Mouse (Mus musculus) E14TG2a.4 (cell line): ENCODE results near the gene Dennd1c.

Experiments
- H3K27me3 ChIP-seq: 2 replicates; pipeline ENCODE4 v1.6.1; 2014; ENCODE audit warnings: low read length, control low read depth; ENCODE audit not compliant: insufficient read depth
- H3K36me3 ChIP-seq: 2 replicates; pipeline ENCODE4 v1.6.1; 2014; ENCODE audit warnings: low read length, control low read depth; ENCODE audit not compliant: insufficient read depth
- H3K4me1 ChIP-seq: replicated peaks from 2 replicates; pipeline ENCODE4 v1.6.1; 2014; ENCODE audit warnings: low read depth, low read length, control low read depth
- H3K4me3 ChIP-seq: replicated peaks from 2 replicates; pipeline ENCODE4 v1.5.1; 2014; ENCODE audit warnings: mild to moderate bottlenecking, low read length
- H3K9me3 ChIP-seq: 2 replicates; pipeline ENCODE4 v1.6.1; 2014; ENCODE audit warnings: low read length, control low read depth
- CTCF ChIP-seq: conservative IDR thresholded peaks from 2 replicates; pipeline ENCODE4 v1.5.1; 2014; ENCODE audit warnings: low read length
- NANOG ChIP-seq: IDR thresholded peaks from 2 replicates; pipeline ENCODE4 v1.6.1; 2014; ENCODE audit warnings: borderline replicate concordance, low read length, mixed read lengths
- POU5F1 ChIP-seq: IDR thresholded peaks from 2 replicates; pipeline ENCODE4 v1.6.1; 2014; ENCODE audit warnings: low read length, borderline replicate concordance

Gene Dennd1c

DNA sequence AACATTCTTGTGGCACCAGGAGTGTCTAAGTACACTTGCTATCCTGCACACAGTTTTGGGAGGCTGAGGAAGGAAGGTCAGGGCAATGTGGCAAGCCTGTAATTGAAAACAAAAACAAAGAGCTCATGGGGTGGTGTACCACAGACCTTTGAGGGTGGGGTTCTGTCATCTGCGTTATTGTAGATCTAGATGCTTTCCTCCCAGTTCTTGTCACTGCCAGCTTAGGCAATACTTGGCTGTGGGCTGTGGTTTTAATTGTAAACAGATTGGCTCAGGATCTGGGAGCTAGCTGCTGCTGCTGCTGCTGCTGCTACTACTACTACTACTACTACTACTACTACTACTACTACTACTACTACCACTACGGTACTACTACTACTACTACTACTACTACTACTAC, 24.0 kb upstream of the Dennd1c start:
- no peak overlapping the region for H3K4me3 ChIP-seq
- peaks cover 58% of the 10 kb centered on the region for H3K4me1 ChIP-seq
- H3K27me3 ChIP-seq: peaks cover 40% of the 10 kb centered on the region
- no peak for TF ChIP-seq POU5F1
- no peak for TF ChIP-seq CTCF
- no peak for TF ChIP-seq NANOG
- no peaks in the 10 kb centered on the region for H3K9me3 ChIP-seq
- H3K36me3 ChIP-seq: peaks cover 5% of the 10 kb centered on the region

DNA sequence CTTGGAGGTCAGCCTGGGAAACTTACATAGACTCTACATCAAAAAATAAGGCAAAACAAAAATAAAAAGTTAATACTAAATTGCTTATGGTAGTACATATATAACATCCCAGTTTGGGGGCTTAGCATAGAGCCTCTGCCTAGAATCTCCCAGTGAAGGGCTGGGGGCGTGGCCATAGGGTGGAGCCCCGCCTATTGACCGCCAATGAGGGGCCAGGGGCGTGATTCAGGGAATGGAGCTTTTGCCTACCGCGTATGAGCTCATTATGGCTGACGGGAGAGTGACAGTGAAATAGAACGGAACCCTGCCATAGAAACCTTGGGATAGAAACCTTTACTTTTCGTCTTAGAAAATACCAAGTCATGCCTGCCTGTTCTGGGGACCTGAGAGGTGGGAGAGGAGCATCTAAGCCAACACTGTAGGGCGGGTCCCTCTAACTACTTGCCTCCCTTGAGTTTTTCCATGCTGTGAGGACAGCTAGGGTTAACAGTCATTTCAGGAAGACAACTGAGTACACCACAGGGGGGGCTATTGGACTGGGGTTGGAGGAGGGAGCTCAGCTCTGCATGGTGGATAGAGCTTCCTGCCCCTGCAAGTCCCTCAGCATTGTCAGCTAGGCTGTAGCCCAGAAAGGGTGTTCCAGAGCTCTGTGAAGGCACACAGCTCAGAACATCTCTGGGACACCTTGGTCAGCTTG, 21.5 kb upstream of the Dennd1c start:
- H3K27me3 ChIP-seq: peaks cover 20% of the 10 kb centered on the region
- no peak for TF ChIP-seq CTCF
- peak; percentile 61; the same call in 1 of the 2 replicates for TF ChIP-seq NANOG
- TF ChIP-seq POU5F1: no peak
- H3K4me3 ChIP-seq: peak overlapping the region; percentile 60
- peaks cover 60% of the 10 kb centered on the region for H3K4me1 ChIP-seq
- no peaks in the 10 kb centered on the region for H3K9me3 ChIP-seq
- no peaks in the 10 kb centered on the region for H3K36me3 ChIP-seq

DNA sequence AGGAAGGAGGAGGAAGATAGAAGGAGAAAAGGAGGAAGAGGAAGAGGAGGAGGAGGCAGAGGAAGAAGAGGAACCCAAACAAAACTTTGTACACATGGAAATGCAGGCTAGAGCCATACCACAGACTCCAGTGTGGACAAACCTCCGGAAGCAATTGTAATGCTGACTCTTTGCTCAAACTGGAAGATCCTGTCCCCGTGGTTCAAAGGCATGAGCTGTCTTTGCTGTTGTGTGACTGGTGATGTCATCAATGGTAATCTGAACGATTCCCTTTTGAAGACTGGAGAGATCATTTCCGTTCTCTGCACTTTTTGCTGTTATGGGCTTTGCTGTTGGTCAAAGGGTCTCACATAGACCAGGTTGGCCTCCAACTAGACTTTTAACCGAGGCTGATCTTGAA, 20.0 kb upstream of the Dennd1c start:
- peaks cover 53% of the 10 kb centered on the region for H3K4me1 ChIP-seq
- H3K9me3 ChIP-seq: no peaks in the 10 kb centered on the region
- TF ChIP-seq POU5F1 (no peak), NANOG (no peak), CTCF (no peak)

DNA sequence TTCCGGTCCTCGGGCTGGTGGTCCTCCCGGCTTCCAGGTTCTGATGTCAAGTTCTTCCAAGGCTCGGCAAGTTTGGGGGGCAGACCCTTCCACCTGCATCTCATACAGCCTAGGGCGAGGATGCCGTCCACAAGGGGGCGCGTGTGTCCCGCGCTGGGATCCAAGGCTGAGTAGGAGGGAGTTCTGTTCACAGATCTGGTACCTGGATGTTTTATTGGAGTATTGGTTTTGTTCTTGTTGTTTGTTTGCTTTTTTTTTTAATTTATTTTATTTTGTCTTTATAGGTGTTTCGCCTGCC, 18.3 kb upstream of the Dennd1c start:
- Histone ChIP-seq H3K4me1 (peaks cover 43% of the 10 kb centered on the region), H3K4me3 (peak overlapping the region; percentile 67), H3K27me3 (peaks cover 23% of the 10 kb centered on the region), H3K36me3 (no peaks in the 10 kb centered on the region), H3K9me3 (no peaks in the 10 kb centered on the region)
- TF ChIP-seq CTCF: peak; percentile 76
- TF ChIP-seq POU5F1: no peak
- no peak for TF ChIP-seq NANOG

More for the DNA sequence above, 20.0 kb upstream of the Dennd1c start:
- Histone ChIP-seq H3K27me3 (peaks cover 13% of the 10 kb centered on the region), H3K36me3 (no peaks in the 10 kb centered on the region), H3K4me3 (no peak overlapping the region)

DNA sequence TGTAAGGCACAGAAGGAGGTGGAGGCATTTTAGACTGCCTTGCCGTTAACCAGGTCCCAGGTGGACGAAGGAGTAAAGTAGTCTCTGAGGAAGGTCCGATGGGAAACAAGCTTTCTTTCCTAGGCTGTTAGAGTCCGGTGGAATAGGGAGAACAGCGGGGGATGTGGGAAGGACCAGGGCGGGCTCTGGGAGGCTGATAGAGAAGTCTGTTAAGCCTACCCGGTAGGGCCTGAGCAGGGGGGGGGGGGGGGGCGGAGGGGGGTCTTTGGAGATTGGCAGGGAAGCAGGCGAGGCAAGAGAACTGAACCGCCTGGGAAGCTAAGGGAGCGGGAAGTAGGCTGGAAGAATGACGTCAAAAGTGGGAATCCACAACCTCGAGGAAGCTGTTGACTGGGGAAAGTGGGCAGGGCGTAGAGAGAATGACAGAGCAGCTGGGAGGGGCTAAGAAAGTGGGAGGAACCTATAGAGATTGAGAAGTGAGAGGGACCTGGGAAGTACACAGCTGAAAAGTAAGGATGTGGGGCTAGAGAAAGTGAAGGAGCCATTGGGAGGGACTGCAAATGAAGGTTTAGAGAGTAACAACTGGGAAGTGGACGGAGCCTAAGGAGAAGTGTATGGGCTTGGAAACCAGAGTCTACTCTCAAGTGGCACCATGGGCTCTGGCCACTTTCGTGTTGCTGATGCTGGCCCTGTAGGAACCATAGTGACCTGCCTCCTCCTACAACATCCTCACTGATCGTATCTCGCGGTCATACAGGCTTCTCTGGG, 17.7 kb upstream of the Dennd1c start:
- Histone ChIP-seq H3K36me3 (no peaks in the 10 kb centered on the region), H3K27me3 (peaks cover 23% of the 10 kb centered on the region), H3K9me3 (no peaks in the 10 kb centered on the region), H3K4me1 (peaks cover 43% of the 10 kb centered on the region), H3K4me3 (peak overlapping the region; percentile 67)
- TF ChIP-seq POU5F1: no peak
- no peak for TF ChIP-seq CTCF
- no peak for TF ChIP-seq NANOG

DNA sequence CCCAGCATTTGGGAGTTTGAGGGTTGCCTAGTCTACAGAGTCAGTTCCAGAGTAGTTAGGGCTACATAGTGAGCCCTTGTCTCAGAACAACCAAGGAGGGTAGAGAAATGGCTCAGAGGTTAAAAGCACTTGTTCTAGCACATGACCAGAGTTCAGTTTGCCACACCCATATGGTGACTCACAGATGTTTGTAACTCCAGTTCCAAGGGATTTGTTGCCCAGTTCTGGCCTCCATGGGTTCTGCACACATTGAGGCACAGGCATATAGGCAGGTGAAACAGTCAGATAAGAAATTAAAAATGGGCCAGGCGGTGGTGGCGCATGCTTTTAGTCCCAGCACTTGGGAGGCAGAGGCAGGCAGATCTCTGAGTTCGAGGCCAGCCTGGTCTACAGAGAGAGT, 15.9 kb upstream of the Dennd1c start:
- Histone ChIP-seq H3K9me3 (no peaks in the 10 kb centered on the region), H3K27me3 (peaks cover 39% of the 10 kb centered on the region)
- TF ChIP-seq POU5F1 (no peak), NANOG (no peak), CTCF (no peak)

DNA sequence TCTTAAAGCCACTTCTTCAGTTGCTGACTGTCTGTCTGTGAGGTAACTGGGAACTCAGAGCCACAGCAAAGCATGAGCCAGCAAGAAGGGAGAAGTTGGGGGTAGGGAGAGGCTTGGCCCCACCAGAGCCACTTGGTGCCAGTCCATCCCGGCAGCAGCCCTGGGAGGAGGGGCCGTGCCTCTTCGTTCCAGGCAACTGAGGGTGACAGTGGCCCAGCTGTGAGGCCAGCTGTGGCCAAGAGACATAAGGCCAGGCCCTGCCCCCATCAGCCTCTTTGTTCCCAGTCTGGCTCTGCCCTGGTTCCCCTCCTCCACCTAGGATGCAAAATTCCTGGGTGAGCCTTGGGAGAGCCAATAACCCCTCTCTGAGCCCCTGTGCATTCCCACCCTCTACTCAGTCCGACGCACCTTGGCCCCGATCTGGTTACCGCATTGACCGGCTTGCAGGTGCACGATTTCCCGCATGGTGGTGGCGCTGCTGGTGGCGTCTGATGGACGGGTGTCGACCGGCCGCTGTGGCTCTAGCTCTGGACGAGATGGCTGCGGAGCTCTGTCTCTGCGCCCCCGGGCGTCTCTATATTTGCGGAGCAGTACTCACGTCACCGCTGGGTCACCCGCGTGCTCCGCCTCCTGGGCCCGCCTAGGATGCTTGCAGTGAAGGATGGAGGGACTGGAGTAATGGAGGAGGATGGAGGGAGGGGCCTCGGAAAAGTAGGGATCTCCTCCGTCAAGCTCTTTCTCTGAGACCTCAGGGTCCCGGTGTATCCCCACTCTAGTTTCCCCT, 8.9 kb upstream of the Dennd1c start, which contains the start of gene Tubb4a:
Tubb4a (minus strand) TSS at position 734 of the 784 bp plus-strand sequence.
- peak within 1 kb of the TSS; percentile 69 for H3K4me3 ChIP-seq
- TF ChIP-seq POU5F1 (no peak), NANOG (no peak), CTCF (no peak)
- H3K27me3 ChIP-seq: peaks cover 78% of the 10 kb centered on the region
- H3K9me3 ChIP-seq: no peaks in the 10 kb centered on the region
- no peaks in the 10 kb centered on the region for H3K36me3 ChIP-seq
- H3K4me1 ChIP-seq: peaks cover 12% of the 10 kb centered on the region

More for the DNA sequence above, 15.9 kb upstream of the Dennd1c start:
- no peaks in the 10 kb centered on the region for H3K36me3 ChIP-seq
- H3K4me1 ChIP-seq: peaks cover 28% of the 10 kb centered on the region
- no peak overlapping the region for H3K4me3 ChIP-seq

DNA sequence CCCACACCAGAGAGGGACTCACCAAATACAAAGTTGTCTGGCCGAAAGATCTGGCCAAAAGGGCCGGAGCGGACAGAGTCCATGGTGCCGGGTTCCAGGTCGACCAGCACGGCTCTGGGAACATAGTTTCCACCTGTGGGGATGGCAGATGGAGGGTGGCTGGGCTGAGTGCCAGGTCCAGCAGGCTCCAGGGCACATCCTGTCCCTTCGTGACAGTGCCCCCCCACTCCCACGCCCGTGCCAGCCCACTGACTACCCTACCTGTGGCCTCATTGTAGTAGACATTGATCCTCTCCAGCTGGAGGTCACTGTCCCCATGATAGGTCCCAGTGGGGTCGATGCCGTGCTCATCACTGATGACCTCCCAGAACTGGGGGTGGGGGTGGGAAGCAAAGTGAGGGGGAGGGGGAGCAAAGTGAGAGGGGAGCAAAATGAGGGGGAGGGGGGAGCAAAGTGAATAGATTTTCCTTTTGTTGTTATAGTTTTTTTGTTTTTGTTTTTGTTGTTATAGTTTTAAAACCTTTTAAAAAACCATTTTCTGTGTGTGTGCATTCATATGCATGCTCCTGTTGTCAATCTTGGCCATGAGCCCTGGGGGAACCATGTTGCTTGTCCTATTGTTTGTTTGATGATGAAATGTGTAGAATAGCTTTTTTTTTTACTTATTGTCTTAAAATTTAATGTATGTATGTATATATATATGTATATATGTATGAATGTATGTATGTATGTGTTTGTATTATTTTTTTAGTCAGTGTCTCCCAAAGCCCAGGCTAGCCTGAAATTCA, 7.8 kb upstream of the Dennd1c start:
- H3K4me1 ChIP-seq: peaks cover 19% of the 10 kb centered on the region
- TF ChIP-seq CTCF: no peak
- TF ChIP-seq NANOG: no peak
- TF ChIP-seq POU5F1: no peak

More for the DNA sequence above, 7.8 kb upstream of the Dennd1c start:
- no peaks in the 10 kb centered on the region for H3K9me3 ChIP-seq
- peaks cover 72% of the 10 kb centered on the region for H3K27me3 ChIP-seq
- H3K36me3 ChIP-seq: no peaks in the 10 kb centered on the region
- H3K4me3 ChIP-seq: no peak overlapping the region
